Mouse (Mus musculus) stomach, embryonic 15.5 days (tissue): Measurements from ENCODE around the gene Fchsd2. TPM values are rescaled to one million over a fixed set of nuclear protein-coding genes. Genes with fewer than 3 reads are reported as not detected.

Experiments used
- ATAC-seq: fragments of 200-750 bp; cut with Nextera tagmentation; 2 replicates; pipeline ENCODE4 v1.8.0; 2017; ENCODE audit warnings: low read depth, moderate number of reproducible peaks, moderate TSS enrichment; ENCODE audit not compliant: insufficient read depth, low FRiP score
- H3K27ac ChIP-seq: fragments of 300-500 bp; sonication (generic); 2 replicates; pipeline ENCODE4 v1.5.1; 2015; ENCODE audit warnings: mild to moderate bottlenecking, inconsistent platforms
- H3K27me3 ChIP-seq: fragments of 300-500 bp; sonication (generic); replicated peaks from 2 replicates; pipeline ENCODE4 v1.6.1; 2015; ENCODE audit warnings: inconsistent platforms
- H3K36me3 ChIP-seq: fragments of 300-500 bp; sonication (generic); 2 replicates; pipeline ENCODE4 v1.6.1; 2015; ENCODE audit warnings: inconsistent platforms
- H3K4me1 ChIP-seq: fragments of 300-500 bp; sonication (generic); 2 replicates; pipeline ENCODE4 v1.6.1; 2015; ENCODE audit warnings: inconsistent platforms
- H3K4me2 ChIP-seq: fragments of 300-500 bp; sonication (generic); 2 replicates; pipeline ENCODE4 v1.6.1; 2015; ENCODE audit warnings: mild to moderate bottlenecking, inconsistent platforms
- H3K4me3 ChIP-seq: fragments of 300-500 bp; sonication (generic); replicated peaks from 2 replicates; pipeline ENCODE4 v1.5.1; 2015; ENCODE audit warnings: inconsistent platforms
- H3K9ac ChIP-seq: fragments of 300-500 bp; sonication (generic); 2 replicates; pipeline ENCODE4 v1.6.1; 2015; ENCODE audit warnings: inconsistent platforms
- H3K9me3 ChIP-seq: fragments of 300-500 bp; sonication (generic); 2 replicates; pipeline ENCODE4 v1.6.1; 2016; ENCODE audit warnings: inconsistent platforms
- WGBS: fragments of 180-500 bp; shearing (Covaris S2); methylation state at CpG from one replicate; pipeline ENCODE4 v1.1.7; 2015; 5-methylcytosine and 5-hydroxymethylcytosine counted together
- polyA plus RNA-seq: library from polyadenylated mRNA; unstranded; fragments of >200 nt; fragmentation: Nextera tagmentation; extraction: Ambion mirVana; gene quantifications from 2 replicates; pipeline ENCODE4 v1.2.1, GENCODE M21; 2015

Gene Fchsd2
- polyA plus RNA-seq, 1 experiment from 2014 or later: 20.0 TPM

DNA sequence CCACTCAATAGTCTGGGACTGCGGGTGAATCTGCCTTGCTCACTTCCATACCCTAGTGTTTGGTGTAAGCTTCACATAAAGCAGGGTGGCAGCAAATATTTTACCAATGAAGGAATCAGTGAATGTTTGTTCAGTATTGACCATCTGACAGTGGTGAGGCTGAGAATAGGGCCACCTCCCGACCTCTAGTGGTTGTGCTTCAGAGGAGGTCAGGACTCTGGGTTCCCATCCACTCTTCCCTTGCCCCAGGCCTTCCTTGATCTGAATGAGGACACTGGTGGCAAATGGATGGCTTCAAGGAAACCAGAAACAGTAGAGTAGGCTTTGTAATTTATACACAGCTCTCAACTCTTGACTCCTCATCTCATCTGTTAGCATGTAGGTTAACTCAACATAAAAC is 14.0 kb downstream of the Fchsd2 start:
- ATAC-seq: no peak
- Histone ChIP-seq H3K4me1 (peaks cover 8% of the 10 kb centered on the region; the same call in 1 of the 2 replicates), H3K36me3 (no peaks in the 10 kb centered on the region), H3K4me2 (no peak overlapping the region), H3K27me3 (no peaks in the 10 kb centered on the region), H3K9me3 (no peaks in the 10 kb centered on the region), H3K27ac (no peak overlapping the region), H3K9ac (no peak overlapping the region), H3K4me3 (no peak overlapping the region)
- WGBS: 52% methylated on average over 2 of the region's 2 CpGs

DNA sequence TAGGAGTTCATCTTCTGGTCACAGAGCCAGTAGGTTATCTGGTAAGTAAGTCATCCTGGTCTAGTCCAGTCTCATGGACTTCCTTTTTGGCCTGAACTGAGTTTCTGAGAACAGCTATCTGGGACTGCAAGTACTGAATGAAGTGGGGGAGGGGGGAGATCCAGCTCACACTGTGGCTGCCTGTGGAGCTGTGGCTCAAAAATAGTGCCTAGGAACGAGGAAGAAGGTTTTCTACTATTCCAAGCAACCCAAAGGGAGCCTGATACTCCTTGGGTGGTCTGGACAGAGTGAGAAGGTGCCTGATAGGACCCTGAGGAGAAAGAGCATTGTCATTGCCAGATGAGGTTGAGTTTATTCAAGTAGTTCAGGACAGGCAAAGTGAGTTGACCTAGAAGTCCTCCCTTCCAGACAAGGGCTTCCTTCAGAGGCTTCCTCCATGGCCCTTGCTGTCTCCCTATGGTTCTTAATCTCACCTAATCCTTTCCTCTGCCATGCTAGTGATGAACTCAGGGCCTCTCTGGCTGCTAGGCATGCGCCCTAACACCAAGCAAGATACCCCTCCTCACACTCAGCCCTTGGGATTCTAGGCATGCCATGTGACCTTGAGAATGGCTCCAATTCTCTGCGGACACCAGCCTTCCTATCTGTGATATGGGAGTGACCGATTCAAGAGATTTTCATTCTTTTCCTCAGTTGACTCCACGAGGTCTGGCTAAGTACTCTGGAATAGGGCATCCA is 14.6 kb downstream of the Fchsd2 start:
- WGBS: 32% methylated on average over 5 of the region's 5 CpGs
- peak overlapping the region; percentile 73 for H3K4me3 ChIP-seq
- H3K9ac ChIP-seq: peak overlapping the region; percentile 35; the same call in 1 of the 2 replicates
- no peaks in the 10 kb centered on the region for H3K36me3 ChIP-seq
- ATAC-seq: no peak
- H3K27me3 ChIP-seq: no peaks in the 10 kb centered on the region
- H3K27ac ChIP-seq: peak overlapping the region; percentile 96
- peaks cover 8% of the 10 kb centered on the region; the same call in 1 of the 2 replicates for H3K4me1 ChIP-seq
- H3K9me3 ChIP-seq: no peaks in the 10 kb centered on the region
- peak overlapping the region; percentile 78 for H3K4me2 ChIP-seq

DNA sequence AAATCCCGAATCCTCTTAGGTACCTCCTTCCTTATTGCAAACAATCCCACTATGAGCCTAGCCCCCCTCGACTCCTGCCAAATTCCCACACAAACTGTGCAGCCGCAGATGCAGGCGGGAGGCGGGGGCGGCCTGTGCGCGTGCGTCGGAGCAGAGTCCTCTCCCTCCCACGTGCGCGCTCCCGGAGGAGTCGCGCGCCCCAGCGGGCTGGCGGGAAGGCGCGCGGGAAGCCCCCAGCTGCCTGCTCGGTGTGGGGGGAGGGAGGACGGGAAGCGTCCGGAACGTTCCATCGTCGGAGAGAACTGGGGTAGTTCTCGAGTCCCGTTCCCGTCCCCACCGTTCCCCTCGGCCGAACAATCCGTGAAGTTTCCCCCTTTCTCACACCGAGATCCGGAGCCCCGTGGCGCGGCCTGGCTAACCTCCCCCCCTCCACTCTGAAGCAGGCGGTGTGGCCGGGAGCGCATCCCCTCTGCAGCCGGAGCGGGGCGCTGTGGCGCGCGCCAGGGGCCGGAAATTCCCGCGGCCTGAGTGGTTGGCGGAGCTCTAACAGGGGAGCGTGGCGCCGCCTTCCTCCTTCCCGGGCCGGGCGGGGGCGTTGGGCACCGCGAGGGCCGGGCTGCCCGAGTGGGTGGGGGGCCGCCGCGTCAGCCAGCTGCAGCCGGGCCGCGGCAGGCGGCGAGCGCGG is 15.4 kb downstream of the Fchsd2 start:
- 1% methylated on average over 70 of the region's 75 CpGs for WGBS
- Histone ChIP-seq H3K9ac (peak overlapping the region; percentile 35; the same call in 1 of the 2 replicates), H3K27me3 (no peaks in the 10 kb centered on the region), H3K4me2 (peak overlapping the region; percentile 78), H3K4me1 (peaks cover 8% of the 10 kb centered on the region; the same call in 1 of the 2 replicates), H3K27ac (peak overlapping the region; percentile 96), H3K36me3 (no peaks in the 10 kb centered on the region), H3K9me3 (no peaks in the 10 kb centered on the region), H3K4me3 (peak overlapping the region; percentile 73)
- ATAC-seq: peak; percentile 93

DNA sequence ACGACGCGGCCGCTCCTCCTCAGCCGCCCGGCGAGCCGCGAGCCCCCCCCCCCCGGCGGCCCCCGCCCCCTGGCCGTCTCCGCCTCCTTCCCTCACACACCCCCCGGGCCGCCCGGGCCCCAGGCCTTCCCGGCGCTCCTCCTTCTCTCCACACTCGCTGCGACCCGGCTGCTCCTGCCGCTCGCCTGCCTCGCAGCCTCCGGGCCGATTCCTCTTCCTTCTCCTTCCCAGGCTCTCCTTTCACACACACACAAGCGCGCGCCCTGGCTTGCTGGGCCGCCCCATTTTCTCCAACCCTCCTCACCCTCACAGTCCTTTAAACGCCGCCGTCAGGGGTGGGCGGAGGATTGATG is 16.0 kb downstream of the Fchsd2 start:
- 1% methylated on average over 22 of the region's 35 CpGs for WGBS
- H3K27me3 ChIP-seq: no peaks in the 10 kb centered on the region
- peak overlapping the region; percentile 73 for H3K4me3 ChIP-seq
- H3K36me3 ChIP-seq: peaks cover 4% of the 10 kb centered on the region; the same call in 1 of the 2 replicates
- H3K27ac ChIP-seq: peak overlapping the region; percentile 96
- H3K9ac ChIP-seq: peak overlapping the region; percentile 80
- H3K9me3 ChIP-seq: no peaks in the 10 kb centered on the region
- H3K4me1 ChIP-seq: peaks cover 8% of the 10 kb centered on the region; the same call in 1 of the 2 replicates
- peak; percentile 85 for ATAC-seq
- H3K4me2 ChIP-seq: peak overlapping the region; percentile 78

DNA sequence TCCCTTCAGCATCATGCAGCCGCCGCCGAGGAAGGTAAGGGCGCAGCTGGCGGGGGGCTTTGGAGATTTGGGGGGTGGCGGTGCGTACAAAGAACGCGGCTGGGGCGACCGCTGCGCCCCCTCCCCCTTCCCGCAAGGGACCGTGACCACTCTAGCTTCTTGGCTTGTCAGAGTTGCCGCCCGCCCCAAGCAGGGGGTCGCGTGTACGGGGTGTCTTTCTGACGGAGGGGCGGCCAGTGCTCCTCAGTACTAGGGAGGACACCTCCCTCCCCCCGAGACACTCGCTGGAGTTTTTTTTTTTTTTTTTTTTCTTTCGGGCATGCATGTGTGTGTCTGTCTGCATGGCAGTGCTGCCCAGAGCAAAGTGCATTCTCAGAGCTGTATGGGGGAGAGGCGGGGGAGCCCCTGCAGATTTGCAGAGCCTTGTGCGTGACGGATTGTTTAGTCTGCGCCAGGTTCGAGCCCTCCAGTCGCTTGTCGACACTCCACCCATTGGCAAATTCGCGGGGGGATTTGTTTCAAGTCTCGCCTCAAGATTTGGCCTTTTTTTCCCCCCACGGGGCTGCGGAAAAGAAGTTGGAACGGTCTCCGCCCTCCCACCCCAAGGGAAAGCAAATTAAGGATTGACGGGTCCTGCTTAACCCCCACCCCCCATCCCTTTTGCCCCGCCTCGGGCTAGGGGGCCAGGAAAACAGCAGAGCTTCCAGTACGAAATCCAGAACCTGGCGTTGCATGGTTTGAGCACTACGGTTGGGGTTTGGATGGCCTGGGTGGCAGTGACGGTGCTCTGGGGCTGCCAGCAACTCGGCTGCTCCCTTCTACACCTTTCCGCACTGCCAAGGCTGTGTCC is 16.6 kb downstream of the Fchsd2 start:
- H3K27ac ChIP-seq: peak overlapping the region; percentile 96
- ATAC-seq: no peak
- H3K4me3 ChIP-seq: peak overlapping the region; percentile 73
- H3K4me1 ChIP-seq: peaks cover 8% of the 10 kb centered on the region; the same call in 1 of the 2 replicates
- WGBS: under 1% methylated on average over 47 of the region's 47 CpGs
- peaks cover 4% of the 10 kb centered on the region; the same call in 1 of the 2 replicates for H3K36me3 ChIP-seq
- peak overlapping the region; percentile 80 for H3K9ac ChIP-seq
- H3K27me3 ChIP-seq: no peaks in the 10 kb centered on the region
- no peaks in the 10 kb centered on the region for H3K9me3 ChIP-seq
- H3K4me2 ChIP-seq: peak overlapping the region; percentile 78

DNA sequence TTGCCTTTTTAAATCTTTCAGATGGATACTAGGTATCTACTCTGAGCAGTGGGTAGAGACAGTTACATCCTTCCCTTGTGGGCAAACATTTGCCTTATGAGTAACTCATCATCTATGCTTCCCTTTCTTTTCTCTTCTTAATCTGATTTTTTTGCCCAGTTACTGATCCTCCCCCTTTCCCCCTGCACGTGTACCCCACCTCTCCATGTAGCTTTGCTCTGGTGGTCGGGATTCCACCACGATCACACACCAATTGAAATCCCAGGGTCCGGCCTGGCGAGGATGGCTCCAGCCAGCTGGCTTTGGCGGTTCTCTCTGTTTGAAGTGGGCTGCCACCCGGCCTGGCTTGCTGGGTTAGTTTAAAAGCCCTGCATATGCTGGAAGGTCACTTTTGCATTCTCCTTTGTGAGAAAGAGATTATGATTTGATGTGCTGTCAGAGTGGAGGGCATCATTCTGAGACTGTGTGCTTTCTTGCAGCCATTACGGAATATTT is 17.2 kb downstream of the Fchsd2 start:
- H3K9me3 ChIP-seq: no peaks in the 10 kb centered on the region
- ATAC-seq: no peak

DNA sequence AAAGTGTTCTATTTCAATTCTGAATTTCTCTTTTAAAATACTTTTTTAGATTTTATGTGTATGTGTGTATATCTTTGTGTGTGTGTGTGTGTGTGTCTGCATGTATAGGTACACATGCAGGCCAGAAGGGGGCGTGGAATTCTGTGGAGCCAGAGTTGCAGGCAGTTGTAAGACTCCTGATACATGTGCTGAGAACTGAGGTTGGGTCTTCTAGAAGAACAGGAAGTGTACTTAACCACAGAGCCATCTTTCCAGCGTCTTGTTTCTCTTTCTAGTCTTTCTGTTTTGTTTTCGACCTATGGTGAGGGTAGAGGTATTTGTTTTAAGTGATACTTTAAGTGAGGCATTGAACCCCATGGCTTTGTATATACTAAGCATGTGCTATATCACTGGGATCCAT is 20.7 kb downstream of the Fchsd2 start:
- H3K4me1 ChIP-seq: no peaks in the 10 kb centered on the region
- no peaks in the 10 kb centered on the region for H3K27me3 ChIP-seq
- H3K9ac ChIP-seq: no peak overlapping the region
- H3K4me3 ChIP-seq: no peak overlapping the region
- no peak overlapping the region for H3K27ac ChIP-seq
- peaks cover 4% of the 10 kb centered on the region; the same call in 1 of the 2 replicates for H3K36me3 ChIP-seq
- no peaks in the 10 kb centered on the region for H3K9me3 ChIP-seq
- no peak for ATAC-seq
- 64% methylated on average over 3 of the region's 3 CpGs for WGBS
- H3K4me2 ChIP-seq: no peak overlapping the region

More for the DNA sequence above, 17.2 kb downstream of the Fchsd2 start:
- H3K4me2 ChIP-seq: peak overlapping the region; percentile 78
- peak overlapping the region; percentile 73 for H3K4me3 ChIP-seq
- H3K27ac ChIP-seq: peak overlapping the region; percentile 96
- peak overlapping the region; percentile 80 for H3K9ac ChIP-seq
- 10% methylated on average over 8 of the region's 8 CpGs for WGBS
- H3K27me3 ChIP-seq: no peaks in the 10 kb centered on the region
- H3K36me3 ChIP-seq: peaks cover 4% of the 10 kb centered on the region; the same call in 1 of the 2 replicates
- peaks cover 8% of the 10 kb centered on the region; the same call in 1 of the 2 replicates for H3K4me1 ChIP-seq

DNA sequence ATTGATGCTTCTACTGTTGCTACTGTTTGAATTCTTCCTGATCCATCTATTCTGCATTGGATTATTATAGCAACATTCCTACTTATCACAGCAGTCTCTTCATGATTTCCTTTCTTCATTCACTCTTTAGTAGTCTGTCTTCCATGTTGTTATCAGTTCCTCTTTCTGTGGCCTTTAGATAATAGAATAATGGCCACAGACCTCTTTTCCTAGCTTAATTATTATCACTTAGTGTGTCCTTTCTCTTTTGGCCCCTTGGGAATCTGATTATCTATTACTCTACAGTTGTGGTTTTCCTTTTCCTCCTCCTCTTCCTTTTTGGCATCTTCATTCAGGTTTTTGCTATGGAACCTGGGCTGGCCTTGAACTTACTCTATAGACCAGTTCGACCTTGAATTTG is 21.7 kb downstream of the Fchsd2 start:
- WGBS: 90% methylated on average over 1 of the region's 1 CpGs
- H3K36me3 ChIP-seq: peaks cover 8% of the 10 kb centered on the region; the same call in 1 of the 2 replicates
- no peak overlapping the region for H3K27ac ChIP-seq
- H3K27me3 ChIP-seq: no peaks in the 10 kb centered on the region
- no peaks in the 10 kb centered on the region for H3K4me1 ChIP-seq
- H3K4me3 ChIP-seq: no peak overlapping the region
- H3K9me3 ChIP-seq: no peaks in the 10 kb centered on the region
- ATAC-seq: no peak
- H3K9ac ChIP-seq: no peak overlapping the region
- no peak overlapping the region for H3K4me2 ChIP-seq

DNA sequence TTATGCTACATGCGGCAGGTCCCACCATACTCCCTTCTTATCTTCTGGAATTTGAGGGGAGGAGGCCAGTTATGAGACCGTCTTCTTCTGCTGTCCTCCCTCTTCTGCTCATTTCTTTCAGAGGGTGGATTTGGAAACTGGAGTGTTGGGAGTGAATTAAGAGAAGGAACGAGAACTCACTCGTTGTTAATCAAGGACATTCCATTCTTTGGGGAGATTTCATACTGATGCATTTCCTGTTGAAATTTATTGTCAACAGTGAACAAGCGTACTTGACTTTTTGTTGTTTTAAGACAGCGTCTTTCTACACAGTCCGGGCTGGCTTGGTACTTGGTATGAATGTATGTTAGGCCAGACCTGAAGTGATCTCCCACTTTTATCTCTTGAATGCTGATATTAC is 26.7 kb downstream of the Fchsd2 start:
- Histone ChIP-seq H3K36me3 (peaks cover 7% of the 10 kb centered on the region; the same call in 1 of the 2 replicates), H3K9ac (no peak overlapping the region), H3K9me3 (no peaks in the 10 kb centered on the region), H3K27me3 (no peaks in the 10 kb centered on the region), H3K4me1 (no peaks in the 10 kb centered on the region), H3K4me3 (no peak overlapping the region), H3K4me2 (no peak overlapping the region), H3K27ac (no peak overlapping the region)
- WGBS: 76% methylated on average over 7 of the region's 7 CpGs
- no peak for ATAC-seq

DNA sequence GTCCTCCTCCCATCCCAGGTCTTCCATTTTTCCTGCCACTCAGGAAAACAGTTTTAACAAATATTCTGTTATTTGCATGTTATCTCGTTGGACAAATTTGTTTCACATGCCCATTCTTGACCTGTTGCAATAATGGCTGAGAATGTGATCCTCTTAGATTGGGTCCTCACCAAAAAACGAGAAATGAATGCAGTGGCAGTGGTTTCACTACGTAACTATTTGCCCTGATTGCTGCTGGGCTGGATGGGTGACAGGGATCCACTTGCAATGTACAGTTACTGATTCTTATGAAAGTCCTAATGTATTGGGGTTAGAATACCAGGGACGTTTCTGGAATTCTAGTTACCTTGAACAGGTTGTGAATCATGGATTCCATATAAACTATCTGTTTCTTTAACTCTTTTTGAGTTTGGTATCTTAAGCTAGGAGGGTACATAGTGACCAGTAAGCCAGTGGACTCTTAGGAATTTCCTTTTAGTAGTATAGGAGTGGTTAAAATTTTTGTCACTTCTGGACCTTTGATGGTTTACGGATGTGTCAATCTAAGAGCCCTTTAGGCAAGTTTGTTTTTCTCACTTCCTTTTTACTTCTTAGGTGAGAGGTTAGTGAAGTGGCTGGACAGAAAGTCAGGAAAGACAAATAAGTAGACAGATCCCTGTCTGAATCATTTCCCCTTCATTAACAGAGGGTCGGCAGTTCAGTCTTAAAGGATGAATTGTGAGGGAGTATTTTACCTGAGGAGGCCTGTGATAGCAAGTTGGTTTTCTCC is 31.1 kb downstream of the Fchsd2 start:
- Histone ChIP-seq H3K4me2 (no peak overlapping the region), H3K27ac (no peak overlapping the region), H3K9me3 (no peaks in the 10 kb centered on the region), H3K4me1 (no peaks in the 10 kb centered on the region), H3K4me3 (no peak overlapping the region), H3K9ac (no peak overlapping the region), H3K27me3 (no peaks in the 10 kb centered on the region), H3K36me3 (peaks cover 7% of the 10 kb centered on the region; the same call in 1 of the 2 replicates)
- whole genome bisulfite sequencing: 63% methylated on average over 6 of the region's 6 CpGs
- ATAC-seq: no peak

DNA sequence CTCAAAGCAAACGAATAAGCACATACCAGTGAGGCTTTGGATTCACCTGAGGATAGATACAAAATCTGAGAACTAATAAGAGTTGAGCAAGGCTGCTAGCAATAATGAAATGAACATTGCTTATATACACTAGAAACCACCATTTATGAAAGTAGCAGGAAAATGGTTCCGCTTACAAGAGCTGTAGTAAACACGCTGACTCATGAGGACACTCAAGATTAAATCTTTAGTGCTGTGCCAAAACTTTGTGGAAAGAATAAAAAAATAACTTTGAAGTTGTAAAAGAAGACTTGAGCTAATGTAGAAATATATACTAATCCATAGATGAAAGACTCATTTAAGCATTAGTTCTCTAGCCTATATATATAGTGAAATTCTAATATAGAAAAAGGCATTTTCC is 35.1 kb downstream of the Fchsd2 start:
- no peak overlapping the region for H3K9ac ChIP-seq
- 62% methylated on average over 3 of the region's 3 CpGs for WGBS
- H3K4me2 ChIP-seq: no peak overlapping the region
- no peaks in the 10 kb centered on the region for H3K27me3 ChIP-seq
- no peaks in the 10 kb centered on the region for H3K36me3 ChIP-seq
- H3K4me1 ChIP-seq: no peaks in the 10 kb centered on the region
- no peak overlapping the region for H3K27ac ChIP-seq
- no peaks in the 10 kb centered on the region for H3K9me3 ChIP-seq
- no peak for ATAC-seq
- H3K4me3 ChIP-seq: no peak overlapping the region
